8 mouse cellular contexts compared by ENCODE assay signal in genomic region chr9:85400600-85401313, GRCm38 (mm10).
DNase-seq lines count a peak whose midpoint lies in the region; ATAC-seq lines count a peak whose summit lies in the region.

No protein-coding gene starts in this region.

- peak; percentile 63; the same call in 1 of the 2 replicates for ATAC-seq in hindbrain, embryonic 13.5 days (ENCODE audit: low FRiP score)
- no peak for ATAC-seq in neural tube, embryonic 11.5 days (ENCODE audit: insufficient read depth, low FRiP score, low TSS enrichment)
- ATAC-seq in intestine, embryonic 14.5 days (replicated peaks; ENCODE audit: low FRiP score, low TSS enrichment, low read depth): no peak

- no peak overlapping the region for H3K4me2 ChIP-seq in hindbrain, embryonic 13.5 days
- H3K4me2 ChIP-seq in neural tube, embryonic 11.5 days (ENCODE audit: low read depth): no peak overlapping the region
- H3K4me2 ChIP-seq in intestine, embryonic 14.5 days (ENCODE audit: low read length): 0 out of 2 replicates have a peak overlapping the region, but pooled peaks have one; percentile 4

- no peaks in the 10 kb centered on the region for H3K4me1 ChIP-seq in hindbrain, embryonic 13.5 days (replicated peaks)
- no peaks in the 10 kb centered on the region for H3K4me1 ChIP-seq in hindbrain, embryonic 10.5 days (replicated peaks)
- no peaks in the 10 kb centered on the region for H3K4me1 ChIP-seq in neural tube, embryonic 11.5 days (ENCODE audit: control insufficient read depth, insufficient read depth, low read length)
- peaks cover 9% of the 10 kb centered on the region for H3K4me1 ChIP-seq in intestine, embryonic 14.5 days (replicated peaks; ENCODE audit: control insufficient read depth, insufficient read depth, low read length)

- no peak overlapping the region for H3K4me3 ChIP-seq in hindbrain, embryonic 13.5 days
- no peak overlapping the region for H3K4me3 ChIP-seq in hindbrain, embryonic 10.5 days
- H3K4me3 ChIP-seq in neural tube, embryonic 11.5 days (ENCODE audit: low read depth, low read length): no peak overlapping the region
- no peak overlapping the region for H3K4me3 ChIP-seq in intestine, embryonic 14.5 days (ENCODE audit: low read depth, low read length)

- H3K27ac ChIP-seq in hindbrain, embryonic 13.5 days: no peak overlapping the region
- H3K27ac ChIP-seq in hindbrain, embryonic 10.5 days: no peak overlapping the region
- no peak overlapping the region for H3K27ac ChIP-seq in neural tube, embryonic 11.5 days (ENCODE audit: low read depth, low read length)
- H3K27ac ChIP-seq in intestine, embryonic 14.5 days (ENCODE audit: low read depth): no peak overlapping the region

- no peak overlapping the region for H3K9ac ChIP-seq in hindbrain, embryonic 13.5 days
- H3K9ac ChIP-seq in neural tube, embryonic 11.5 days (ENCODE audit: low read length): no peak overlapping the region
- no peak overlapping the region for H3K9ac ChIP-seq in intestine, embryonic 14.5 days (ENCODE audit: low read length)

- H3K27me3 ChIP-seq in hindbrain, embryonic 13.5 days: no peaks in the 10 kb centered on the region
- H3K27me3 ChIP-seq in hindbrain, embryonic 10.5 days (ENCODE audit: insufficient read depth, poor library complexity, severe bottlenecking): no peaks in the 10 kb centered on the region
- H3K27me3 ChIP-seq in neural tube, embryonic 11.5 days (ENCODE audit: control insufficient read depth, insufficient read depth, low read length): no peaks in the 10 kb centered on the region
- no peaks in the 10 kb centered on the region for H3K27me3 ChIP-seq in intestine, embryonic 14.5 days (replicated peaks; ENCODE audit: control insufficient read depth, insufficient read depth, low read length)

- DNase-seq in hindbrain, embryonic 10.5 days (ENCODE audit: low spot score): no peak
- DNase-seq in neural tube, embryonic 11.5 days (ENCODE audit: low spot score): peak; percentile 11
- no peak for DNase-seq in neural tube, embryonic 10.5 days (ENCODE audit: extremely low spot score, low spot score)
- no peak for DNase-seq in intestine, embryonic 14.5 days (ENCODE audit: low spot score)
- DNase-seq in gastrocnemius, postnatal 10 days: no peak
- no peak for DNase-seq in adrenal gland, postnatal 36 days
- no peak for DNase-seq in adrenal gland, postnatal 14 days

- H3K36me3 ChIP-seq in hindbrain, embryonic 13.5 days: no peaks in the 10 kb centered on the region
- no peaks in the 10 kb centered on the region for H3K36me3 ChIP-seq in hindbrain, embryonic 10.5 days
- H3K36me3 ChIP-seq in neural tube, embryonic 11.5 days (ENCODE audit: control insufficient read depth, insufficient read depth, low read length): no peaks in the 10 kb centered on the region
- H3K36me3 ChIP-seq in intestine, embryonic 14.5 days (ENCODE audit: control insufficient read depth, insufficient read depth, low read length): no peaks in the 10 kb centered on the region

- H3K9me3 ChIP-seq in hindbrain, embryonic 13.5 days: no peaks in the 10 kb centered on the region
- no peaks in the 10 kb centered on the region for H3K9me3 ChIP-seq in hindbrain, embryonic 10.5 days
- H3K9me3 ChIP-seq in neural tube, embryonic 11.5 days (ENCODE audit: control insufficient read depth, low read length): no peaks in the 10 kb centered on the region
- no peaks in the 10 kb centered on the region for H3K9me3 ChIP-seq in intestine, embryonic 14.5 days (ENCODE audit: control insufficient read depth, low read length)

- 62% methylated on average over 12 of the region's 12 CpGs for WGBS in hindbrain, embryonic 13.5 days
- WGBS in hindbrain, embryonic 10.5 days: 83% methylated on average over 12 of the region's 12 CpGs
- WGBS in neural tube, embryonic 11.5 days: 67% methylated on average over 12 of the region's 12 CpGs
- WGBS in intestine, embryonic 14.5 days: 49% methylated on average over 12 of the region's 12 CpGs
